Mouse (Mus musculus) liver, embryonic 15.5 days (tissue): ENCODE results near the gene Copg1. TPM values are rescaled to one million over a fixed set of nuclear protein-coding genes. Genes with fewer than 3 reads are reported as not detected.

Source experiments
- polyA plus RNA-seq: library from polyadenylated mRNA; unstranded; fragments of >200 nt; fragmentation: Nextera tagmentation; extraction: Ambion mirVana; gene quantifications from 2 replicates; pipeline ENCODE4 v1.2.1, GENCODE M21; 2015

The Copg1 gene
- polyA plus RNA-seq, 1 experiment from 2014 or later = 56.2 TPM

Other genes with a start within 250 kb of the Copg1 start
- 14.6 and 15.5 TPM in 2 replicates for gene Aplf, start 215.6 kb upstream of the Copg1 start, polyA plus RNA-seq
- 0.15 and 0.16 TPM in 2 replicates for gene Efcc1, start 156.9 kb upstream of the Copg1 start, polyA plus RNA-seq
- 26.8 and 29.9 TPM in 2 replicates for gene Gp9, start 109.7 kb upstream of the Copg1 start, polyA plus RNA-seq
- gene Rab43, start 75.7 kb upstream of the Copg1 start, polyA plus RNA-seq = 33.2 and 44.8 TPM in 2 replicates
- 3.0 and 4.1 TPM in 2 replicates for gene Gm45140, start 52.0 kb upstream of the Copg1 start, polyA plus RNA-seq
- 21.7 and 24.1 TPM in 2 replicates for gene Isy1, start 49.0 kb upstream of the Copg1 start, polyA plus RNA-seq
- 526 and 529 TPM in 2 replicates for gene Cnbp, start 36.7 kb upstream of the Copg1 start, polyA plus RNA-seq
- gene Hmces, start 26.1 kb downstream of the Copg1 start, polyA plus RNA-seq = 18.9 and 19.2 TPM in 2 replicates
- 2.9 and 3.2 TPM in 2 replicates for gene H1fx, start 93.8 kb downstream of the Copg1 start, polyA plus RNA-seq
- 110 and 117 TPM in 2 replicates for gene Rab7, start 157.5 kb downstream of the Copg1 start, polyA plus RNA-seq
- gene Rpn1, start 196.7 kb downstream of the Copg1 start, polyA plus RNA-seq = 181 and 184 TPM in 2 replicates